Mouse (Mus musculus): Measurements from ENCODE around the gene Nedd4.

Gene Nedd4

DNA sequence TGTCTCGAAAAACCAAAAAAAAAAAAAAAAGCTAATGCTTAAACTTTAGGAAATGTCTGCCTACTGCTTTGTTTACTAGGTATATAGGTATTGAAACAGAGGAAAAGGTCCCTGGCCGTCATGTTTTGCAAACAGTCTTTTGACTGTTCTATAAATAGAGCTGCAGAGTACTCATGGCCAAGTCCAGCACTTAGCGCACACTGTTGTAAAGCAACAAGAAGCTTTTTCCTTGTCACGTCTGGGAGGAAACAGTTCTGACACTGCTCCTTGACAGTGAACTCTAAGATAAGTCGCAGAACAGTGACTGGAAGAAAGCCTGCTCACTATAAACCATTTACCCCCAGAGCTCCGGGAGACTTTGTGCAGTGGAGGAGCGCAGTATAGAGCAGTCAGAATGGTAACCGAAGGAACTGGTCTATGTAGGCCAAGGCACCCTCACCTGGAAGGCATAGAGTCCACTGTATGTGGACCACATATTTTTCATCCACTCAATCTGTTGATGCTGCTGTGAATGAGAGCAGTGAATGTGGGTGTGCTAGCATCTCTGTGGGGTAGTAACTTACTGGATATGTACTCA is 19.6 kb downstream of the Nedd4 start:
- no peak for DNase-seq (ENCODE audit: low read depth)

DNA sequence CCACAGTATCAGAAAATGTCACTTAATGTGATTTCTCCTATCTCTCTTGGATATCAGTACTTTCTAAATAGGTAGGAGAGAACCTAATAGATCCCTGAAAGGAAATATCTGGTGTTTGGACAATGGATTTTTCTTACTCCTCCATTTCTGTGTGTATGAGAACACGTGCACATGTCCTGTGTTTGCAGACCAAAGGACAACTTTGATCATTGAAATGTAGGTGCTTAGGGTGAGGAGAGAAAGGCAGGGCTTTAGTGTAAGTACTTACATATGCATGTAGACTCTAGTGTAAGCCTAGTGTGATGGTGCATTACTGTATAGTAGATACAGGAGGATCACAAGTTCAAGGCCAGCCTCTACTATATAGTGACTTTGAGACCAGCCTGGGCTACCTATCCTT is 21.1 kb downstream of the Nedd4 start:
- no peak for DNase-seq (ENCODE audit: low read depth)

DNA sequence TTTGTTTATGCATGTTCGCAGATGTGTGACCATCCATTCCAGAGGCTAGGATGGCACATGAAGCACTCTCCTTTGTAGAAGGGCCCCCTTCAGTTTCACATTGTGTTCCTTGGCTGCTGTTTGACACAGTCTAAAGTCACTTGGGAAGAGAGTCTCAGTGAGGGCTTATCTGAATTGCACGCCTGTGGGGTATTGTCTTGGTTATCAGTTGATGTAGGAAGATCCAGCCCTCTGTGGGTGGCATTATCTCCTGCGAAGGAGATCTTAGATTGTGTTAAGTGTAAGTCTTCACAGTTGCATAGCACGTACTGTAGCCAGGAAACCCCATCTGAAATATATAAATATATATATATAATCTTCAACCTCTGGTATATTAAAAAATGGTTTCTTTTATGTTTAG is 23.1 kb downstream of the Nedd4 start:
- DNase-seq (ENCODE audit: low read depth), result no peak

DNA sequence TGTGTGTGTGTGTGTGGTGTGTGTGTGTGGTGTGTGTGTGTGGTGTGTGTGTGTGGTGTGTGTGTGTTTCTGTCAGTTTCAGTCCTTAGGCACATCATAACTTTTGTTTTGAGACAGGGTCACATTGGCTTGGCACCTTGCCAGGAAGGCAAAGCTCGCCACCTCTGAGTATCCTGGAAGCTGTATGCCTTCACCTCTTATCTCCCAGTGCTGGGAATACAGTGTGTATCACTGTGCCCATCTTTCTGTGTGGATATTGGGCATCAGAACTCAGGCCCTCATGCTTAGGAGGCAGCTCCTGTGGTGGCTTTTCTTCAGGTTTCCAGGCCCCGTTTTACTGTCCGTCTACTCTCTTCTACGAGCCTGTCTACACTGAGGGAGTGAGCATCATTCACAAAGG is 24.4 kb downstream of the Nedd4 start:
- no peak for DNase-seq (ENCODE audit: low read depth)

DNA sequence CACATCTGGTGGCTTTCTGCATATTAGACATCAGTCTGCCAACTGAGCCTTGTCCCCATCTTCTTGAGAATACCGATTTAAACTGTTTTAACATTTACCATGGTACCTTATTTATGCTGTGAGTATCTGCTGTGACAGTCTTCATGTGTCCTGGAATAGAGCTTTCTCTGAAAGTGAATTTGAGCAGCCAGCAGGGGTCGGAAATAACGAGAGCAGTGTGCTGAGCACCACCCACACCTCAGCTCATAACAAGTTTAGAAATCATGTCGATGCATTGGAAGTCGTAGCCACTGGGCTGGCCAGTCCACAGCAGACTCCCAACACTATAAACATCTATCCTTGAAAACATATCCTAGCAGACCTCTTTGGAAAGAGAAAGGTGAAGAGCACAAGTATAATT is 27.4 kb downstream of the Nedd4 start:
- no peak for DNase-seq (ENCODE audit: low read depth)

DNA sequence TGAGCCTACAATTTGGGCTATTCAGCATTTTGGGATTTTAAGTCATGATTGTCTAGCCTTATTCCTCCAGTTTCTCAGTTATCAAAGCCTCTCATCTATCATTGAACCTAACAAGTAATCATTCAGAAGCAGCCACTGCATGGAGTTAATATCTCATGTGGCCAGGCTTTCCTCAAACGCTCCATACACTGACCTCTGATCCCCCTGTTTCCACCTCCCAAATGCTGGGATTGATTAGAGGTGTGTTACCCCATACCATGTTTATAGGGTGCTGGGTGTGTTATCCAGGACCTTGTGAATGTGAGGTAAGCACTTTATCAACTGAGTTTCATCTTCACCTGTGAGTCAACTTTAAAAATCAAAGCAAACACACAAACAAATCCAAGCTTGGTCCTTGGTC is 28.7 kb downstream of the Nedd4 start:
- DNase-seq (ENCODE audit: low read depth), result no peak

DNA sequence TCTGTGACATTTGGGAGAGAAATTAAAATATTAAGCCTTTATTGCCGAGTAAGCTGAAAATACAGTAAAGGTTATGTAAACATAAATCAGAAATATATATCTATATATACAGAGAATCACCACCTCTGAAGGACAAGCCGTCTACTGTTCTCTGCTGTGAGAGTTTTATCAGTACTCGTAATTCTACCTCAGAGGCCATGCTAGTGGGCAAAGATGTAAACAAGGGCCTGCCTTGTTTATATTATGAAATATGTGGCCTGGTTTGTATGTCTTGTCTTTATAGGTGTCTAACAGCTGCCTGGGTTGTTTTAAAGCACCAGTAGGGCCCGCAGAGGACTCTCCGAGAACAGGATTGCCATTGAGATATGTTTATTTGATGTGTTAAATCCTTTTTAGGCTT is 29.8 kb downstream of the Nedd4 start:
- DNase-seq (ENCODE audit: low read depth), result no peak

DNA sequence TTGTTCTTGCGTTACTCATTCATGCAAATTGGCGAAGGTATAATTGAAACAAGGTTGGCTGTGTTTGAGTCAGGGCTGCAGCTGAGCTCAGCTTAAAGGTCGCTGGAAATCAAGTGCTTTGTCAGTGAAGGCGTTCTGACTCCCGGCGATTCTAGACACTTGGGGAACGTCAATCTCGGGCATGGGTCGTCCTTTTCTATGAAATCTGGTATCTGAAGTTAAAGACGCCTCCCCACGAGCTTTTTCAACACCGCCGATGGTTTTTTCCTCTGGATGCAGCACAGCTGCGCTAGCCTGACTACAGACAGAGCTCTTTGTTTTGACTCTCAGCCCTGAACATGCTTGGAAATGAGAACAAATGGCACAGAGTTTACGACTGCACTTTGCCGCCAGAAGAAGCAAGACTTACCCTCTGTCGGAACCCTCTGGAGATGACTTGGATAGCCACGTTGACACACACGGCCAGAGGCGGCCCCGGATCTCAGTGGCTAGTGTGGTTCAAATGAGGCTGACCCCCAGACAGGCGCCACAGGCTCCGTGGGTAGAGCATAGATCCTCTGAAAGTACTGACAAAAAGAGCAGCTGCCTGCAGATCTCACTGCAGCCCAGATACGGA is 31.0 kb downstream of the Nedd4 start:
- no peak for DNase-seq (ENCODE audit: low read depth)

DNA sequence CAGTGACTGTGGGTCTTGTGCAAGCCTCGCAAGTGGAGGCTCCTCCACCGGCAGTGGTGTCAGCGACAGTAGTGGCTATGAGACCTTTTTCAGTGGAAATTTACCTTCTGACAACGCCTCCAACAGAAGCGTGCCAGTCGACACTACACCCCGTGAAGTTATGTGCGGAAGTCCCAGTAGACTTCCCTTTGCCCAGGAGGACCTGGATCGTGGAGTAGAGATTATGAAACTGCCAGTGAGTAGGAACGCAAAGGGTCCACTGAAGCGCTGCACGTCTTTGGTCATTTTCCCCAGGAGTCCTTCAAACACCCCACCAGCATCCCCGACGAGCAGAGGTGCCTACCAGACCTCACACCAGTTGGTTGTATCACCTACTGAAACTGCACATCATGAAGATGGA is 31.7 kb downstream of the Nedd4 start:
- DNase-seq (ENCODE audit: low read depth), result no peak

DNA sequence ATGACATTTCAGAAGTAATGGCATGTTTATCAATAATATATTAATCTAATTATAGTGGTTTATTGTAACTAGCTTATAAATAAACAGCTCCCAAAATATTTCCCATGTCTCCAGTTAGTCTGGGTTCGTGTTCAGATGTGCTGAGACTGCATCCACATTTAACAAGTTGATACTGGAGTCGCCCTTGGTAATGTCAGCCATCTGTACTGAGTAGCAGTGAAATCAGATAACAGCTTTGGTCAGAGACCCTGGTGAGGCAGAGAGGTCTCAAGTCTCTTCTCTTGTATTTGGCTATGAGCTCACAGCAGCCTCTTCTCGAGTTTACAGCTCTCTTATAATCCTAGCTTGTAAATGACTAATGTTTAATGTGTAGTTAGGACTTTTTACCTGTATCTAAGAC is 34.4 kb downstream of the Nedd4 start:
- no peak for DNase-seq (ENCODE audit: low read depth)

DNA sequence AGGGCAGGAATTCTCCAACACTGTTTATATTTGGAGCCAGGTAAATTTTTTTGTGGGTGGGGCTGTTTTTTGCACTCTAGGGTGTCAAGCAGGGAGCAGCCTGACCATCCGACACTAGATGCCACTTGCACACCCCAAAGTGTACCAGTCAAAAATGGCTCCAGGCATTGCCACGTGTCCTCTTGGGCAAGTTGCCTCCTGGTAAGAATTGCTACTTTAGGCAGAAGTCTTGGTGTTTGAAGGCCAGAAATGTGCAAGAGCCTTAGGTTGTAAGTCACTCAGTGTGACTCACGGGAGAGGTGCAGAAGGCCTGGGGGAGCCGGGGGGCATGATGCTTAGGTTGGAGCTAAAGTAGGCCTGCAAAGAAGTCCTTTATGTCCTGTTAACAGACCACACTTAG is 35.6 kb downstream of the Nedd4 start:
- DNase-seq (ENCODE audit: low read depth), result no peak

DNA sequence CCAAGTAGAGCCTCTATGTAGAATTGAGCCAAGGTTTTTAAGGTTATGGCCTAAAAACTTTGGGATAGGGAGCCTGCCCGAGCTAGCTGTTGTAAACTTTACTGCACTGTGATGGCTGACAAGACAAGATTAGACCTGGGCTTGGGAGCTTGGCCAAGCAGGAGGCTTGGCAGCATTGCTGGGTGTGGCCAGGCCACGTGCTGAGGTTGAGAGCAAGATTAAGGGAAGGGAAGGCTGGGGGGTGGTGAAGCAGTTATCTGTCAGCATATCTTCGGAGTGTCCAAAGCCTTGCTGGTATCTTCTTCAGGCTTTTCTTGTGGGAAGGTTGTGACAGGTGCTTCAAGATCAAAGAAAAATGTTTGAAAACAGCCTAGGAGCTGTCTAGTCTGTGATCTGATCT is 37.6 kb downstream of the Nedd4 start:
- DNase-seq (ENCODE audit: low read depth), result no peak

DNA sequence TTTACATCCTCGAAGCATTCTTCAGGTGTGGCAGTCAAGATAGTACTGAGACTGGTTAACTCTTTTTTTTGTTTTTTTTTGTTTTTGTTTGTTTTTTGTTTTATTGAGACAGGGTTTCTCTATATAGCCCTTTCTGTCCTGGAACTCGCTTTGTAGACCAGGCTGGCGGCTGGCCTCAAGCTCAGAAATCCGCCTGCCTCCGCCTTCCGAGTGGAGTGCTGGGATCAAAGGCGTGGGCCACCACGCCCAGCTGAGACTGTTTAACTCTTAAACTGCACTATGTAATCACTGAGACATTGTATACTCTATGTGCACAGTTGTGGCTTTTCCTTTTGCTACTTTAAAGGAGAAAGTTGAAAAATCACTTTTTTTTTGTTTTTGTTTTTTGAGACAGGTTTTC is 39.3 kb downstream of the Nedd4 start:
- no peak for DNase-seq (ENCODE audit: low read depth)

DNA sequence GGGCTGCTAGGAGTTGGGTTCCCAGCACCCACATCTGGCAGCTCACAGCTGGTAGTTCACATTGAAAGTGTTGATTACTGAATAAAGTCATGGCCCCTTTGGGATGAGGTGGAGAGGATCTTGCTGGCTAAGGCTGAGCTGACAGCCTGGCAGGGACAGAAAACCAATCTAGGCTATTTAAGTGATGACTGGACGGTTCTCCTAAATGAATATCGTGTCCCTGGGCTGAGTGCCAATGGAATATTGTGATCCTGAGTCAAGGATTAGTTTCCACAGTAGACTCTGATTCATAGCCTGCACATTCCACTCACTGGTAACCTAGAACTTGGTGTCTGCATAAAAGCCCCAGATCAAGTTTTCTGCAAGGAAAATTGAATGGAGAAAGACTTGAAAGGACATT is 39.9 kb downstream of the Nedd4 start:
- DNase-seq (ENCODE audit: low read depth), result no peak

DNA sequence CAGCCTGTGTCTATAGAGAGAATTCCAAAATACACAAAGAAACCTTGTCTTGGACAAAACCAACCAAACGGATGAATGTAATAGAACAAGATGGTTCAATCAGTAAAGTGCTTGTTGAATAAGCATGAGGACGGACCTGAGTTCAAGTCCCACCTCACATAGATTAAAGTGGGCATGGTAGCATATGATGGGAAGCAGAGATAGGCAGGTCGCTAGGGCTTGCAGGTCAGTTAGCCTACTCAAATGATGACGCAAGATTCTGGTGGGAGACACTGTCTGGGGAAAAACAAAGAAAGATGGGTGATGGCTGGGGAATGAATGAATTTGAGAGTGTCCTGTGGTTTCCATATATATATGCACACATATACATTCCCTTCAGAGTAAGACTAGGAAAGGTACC is 41.0 kb downstream of the Nedd4 start:
- DNase-seq (ENCODE audit: low read depth), result no peak

DNA sequence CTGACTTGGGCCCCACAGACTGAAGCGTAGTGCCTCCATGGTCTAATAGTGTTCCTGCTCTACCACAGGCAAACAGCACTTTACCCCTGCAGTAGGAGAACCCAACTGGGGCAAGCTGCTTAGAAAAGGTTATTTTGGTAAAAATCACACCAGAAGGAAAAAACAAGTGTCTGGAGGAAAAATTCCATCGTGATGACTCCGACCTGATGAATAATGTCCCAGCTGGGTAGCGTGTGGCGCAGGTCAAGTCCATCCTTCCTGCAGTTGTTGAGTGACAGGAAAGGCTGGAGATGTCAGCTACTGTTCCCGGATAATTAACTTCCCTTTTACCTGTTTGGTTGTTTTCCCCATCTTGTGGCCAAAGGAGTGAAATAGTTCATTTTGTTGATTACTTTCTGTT is 41.6 kb downstream of the Nedd4 start:
- DNase-seq (ENCODE audit: low read depth), result no peak

DNA sequence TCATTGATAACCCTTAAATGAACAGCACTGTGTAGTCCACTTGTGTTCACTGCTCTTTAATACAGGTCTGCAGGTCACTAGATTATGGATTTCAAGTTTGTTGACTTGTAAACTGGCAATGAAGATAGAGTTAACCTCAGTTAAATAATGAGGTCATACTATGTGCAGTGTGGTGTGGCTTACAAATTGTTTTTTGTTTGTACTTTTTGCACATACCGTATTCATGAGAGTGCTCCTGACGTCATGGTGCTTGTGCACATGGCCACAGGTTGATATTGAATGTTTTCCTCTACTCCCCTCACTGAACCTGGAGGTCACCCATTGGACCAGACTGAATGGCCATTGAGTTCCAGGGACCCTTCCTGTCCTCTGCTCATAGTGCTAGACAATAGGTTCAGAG is 43.1 kb downstream of the Nedd4 start:
- DNase-seq (ENCODE audit: low read depth), result no peak

DNA sequence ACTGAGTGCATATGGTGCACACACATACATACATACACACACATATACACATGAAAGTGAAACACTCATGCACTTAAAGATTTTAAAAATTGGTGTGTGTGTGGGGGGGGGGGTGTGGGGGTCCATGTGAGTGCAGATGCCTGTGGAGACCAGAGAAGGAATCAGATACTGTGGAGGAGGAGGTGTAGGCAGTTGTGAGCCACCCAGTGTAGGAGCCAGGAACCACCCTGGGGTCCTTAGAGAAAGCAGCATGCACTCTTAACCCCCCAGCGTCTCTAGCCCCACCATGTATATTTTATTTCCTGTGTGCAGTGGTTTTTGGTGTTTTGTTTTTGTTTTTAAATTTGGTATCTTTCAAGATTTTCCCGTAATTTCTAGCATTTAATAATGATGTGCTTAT is 45.9 kb downstream of the Nedd4 start:
- DNase-seq (ENCODE audit: low read depth), result no peak

DNA sequence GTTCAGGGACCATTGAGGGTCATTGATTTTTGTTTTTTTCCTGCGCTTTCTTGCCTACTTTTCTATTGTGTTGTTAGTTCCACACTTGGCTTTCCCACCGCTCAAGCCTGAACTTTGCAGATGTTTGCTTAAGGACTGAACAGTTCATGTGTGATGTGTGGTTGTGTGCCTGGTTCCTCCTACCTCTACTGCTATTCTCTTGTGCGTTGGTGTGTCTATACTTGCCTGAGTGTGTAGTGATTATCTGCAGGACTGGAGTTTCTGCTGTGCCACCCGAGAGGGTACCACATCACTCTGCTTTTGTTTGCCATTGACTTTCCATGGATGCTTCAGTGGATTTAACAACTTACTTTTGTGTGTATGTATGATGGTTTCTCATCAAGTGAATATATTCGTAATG is 46.5 kb downstream of the Nedd4 start:
- DNase-seq (ENCODE audit: low read depth), result no peak

DNA sequence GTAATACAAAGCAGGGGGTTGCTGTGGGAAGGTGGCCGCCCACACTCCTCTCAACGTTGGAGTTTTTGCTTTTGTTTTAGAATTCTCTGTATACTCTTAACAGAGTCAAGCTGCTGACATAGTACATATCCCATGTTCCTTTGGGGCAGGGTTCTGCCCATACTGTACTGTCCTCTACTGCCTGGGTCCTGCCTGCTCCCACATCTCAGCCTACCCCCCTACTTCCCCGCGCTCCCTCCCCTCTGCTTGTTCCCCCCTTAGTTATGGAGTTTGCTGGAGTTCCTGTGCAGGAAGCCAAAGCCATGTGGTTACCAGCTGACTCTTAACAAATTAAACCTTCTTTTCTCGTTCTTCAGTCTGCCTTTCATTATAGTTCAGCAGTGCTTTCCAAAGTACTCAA is 47.9 kb downstream of the Nedd4 start:
- no peak for DNase-seq (ENCODE audit: low read depth)

DNA sequence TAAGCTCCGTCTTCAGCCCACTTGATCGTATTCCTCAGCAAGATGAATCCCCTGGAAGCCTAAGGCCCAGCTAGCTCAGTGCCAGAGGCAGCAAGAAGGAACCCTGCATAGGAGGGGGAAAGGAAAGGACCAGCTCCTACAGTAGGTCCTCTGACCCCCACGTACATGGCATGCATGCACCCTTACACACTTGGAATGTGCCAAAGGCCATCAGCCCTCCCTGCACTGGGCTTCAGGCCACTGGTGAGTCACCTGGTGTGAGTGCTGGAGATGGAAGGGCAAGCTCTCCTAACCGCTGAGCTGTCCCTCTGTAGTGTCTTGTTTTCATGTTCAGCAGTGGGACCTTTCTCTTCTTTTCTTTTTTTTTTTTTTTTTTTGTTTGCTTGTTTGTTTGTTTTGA is 52.8 kb downstream of the Nedd4 start:
- DNase-seq (ENCODE audit: low read depth), result no peak

DNA sequence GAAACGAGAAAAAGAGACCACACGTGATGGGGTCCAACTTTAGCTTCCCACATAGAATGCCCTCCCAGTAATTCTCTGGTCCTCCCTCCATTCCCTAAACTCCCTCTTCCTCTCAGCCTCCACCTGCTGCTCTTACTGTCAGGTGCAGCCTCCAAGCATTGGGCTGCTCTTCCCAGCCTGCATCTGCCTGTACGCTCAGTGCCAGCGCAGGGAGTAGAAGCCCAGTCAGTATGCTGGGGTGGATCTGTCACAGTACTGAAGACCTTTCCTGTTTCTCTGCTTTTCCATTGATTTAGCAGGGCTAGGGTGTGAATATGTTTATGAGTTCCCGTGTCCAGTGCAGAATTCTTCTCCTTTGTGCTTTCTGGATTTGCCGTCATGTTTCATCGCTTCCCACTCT is 54.1 kb downstream of the Nedd4 start:
- DNase-seq (ENCODE audit: low read depth), result no peak

DNA sequence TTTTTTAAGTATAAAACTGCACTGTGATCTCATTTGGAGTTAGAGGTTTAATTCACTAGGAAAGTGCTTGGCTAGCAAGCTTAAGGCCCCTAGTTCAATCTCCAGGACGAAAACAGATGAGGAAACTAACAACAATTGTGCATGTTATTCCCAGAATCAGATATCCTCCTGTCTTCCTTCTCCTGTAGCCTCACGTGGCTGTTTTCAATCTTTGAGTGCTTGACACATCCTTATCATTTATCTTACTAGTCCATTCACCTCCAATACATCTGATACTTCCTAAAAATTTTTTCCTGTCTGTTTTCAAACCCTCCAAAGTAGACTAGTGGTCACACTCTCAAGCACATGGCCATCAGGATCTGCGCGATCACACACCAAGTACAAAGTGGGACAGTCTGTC is 57.0 kb downstream of the Nedd4 start:
- DNase-seq (ENCODE audit: low read depth), result no peak

DNA sequence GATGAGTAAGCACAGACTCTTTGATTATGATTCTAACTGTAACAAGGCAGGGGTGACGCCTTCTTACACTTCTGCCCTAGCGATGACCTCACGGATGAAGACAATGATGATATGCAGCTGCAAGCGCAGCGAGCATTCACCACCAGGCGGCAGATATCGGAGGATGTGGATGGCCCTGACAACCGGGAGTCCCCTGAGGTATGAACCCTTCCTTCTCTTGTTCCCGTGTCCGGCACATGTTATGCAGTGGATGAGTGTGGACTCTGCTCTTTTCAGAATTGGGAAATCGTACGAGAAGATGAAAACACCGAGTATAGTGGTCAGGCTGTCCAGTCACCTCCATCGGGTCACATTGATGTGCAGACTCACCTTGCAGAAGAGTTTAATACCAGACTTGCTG is 59.1 kb downstream of the Nedd4 start:
- DNase-seq (ENCODE audit: low read depth), result no peak

DNA sequence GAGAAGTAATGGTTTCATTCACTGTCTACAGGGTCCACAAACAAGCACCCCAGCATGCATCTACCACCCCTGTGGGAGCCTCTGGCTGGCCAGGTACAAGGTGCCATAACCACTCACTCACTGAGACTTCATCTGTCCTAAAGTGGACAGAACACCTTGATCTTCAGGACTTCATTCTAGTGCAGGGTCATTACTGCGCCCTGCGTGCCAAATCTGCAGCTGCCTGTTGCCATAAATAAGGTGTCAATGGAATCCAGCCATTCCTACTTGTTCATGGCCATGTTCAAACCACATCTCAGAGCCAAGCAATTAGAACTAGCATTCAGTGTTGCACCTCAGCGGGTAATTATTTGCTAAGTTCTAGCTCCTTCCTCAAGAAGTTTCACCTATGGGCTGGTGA is 60.5 kb downstream of the Nedd4 start:
- DNase-seq (ENCODE audit: low read depth), result no peak
